Mouse (Mus musculus) mouse trophoblast stem cell (cell line): Measurements from ENCODE around the gene Prox2.

Source experiments
- in situ Hi-C, 2 experiments: fragments of 300-500 bp; cut with MseI, MboI; formaldehyde crosslinking; loops; 2 replicates in 1 of 2; 3 replicates in 1 of 2; pipeline ENCODE4 v1.15.1; 2025

The Prox2 gene

DNA sequence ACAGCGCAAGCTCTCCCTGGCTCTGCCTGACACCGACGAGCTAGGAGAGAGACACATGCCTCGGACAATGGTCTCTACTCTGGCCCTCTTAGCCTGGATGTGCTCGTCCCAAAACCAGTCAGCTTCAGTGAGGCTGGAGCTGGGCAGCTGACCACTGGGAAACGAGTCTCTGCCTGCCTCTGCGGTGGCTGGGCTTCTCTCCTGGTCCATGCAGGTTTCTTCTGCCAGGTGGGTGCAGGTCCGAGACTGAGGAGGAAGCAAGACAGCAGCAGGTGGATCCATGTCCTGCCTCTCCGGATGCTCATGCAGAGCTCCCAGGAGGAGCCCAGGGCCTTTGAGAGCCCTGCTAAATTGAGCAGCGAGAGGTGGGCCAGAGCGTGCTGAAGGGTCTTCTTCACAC is 15.4 kb downstream of the Prox2 start:
- in situ Hi-C loops: no loop called here

DNA sequence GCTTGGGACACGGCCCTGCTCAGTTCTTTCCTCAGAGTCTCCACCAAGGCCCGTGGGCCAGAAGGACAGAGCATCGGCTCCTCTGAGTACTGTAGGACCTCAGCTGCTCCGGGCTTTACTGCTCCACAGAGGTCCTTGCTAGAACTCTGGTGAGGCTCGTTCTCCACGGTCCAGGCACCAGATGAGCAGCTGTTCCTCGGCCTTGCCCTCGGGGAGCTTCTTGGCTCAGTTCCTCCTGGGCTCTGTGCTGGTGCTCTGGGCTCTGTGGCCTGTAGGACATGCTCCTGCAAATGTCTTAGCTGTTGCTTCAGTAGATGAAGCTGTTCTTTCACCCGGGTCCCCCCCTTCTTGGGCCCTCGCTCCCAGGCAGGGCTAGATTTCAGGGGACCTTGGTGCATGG is 15.9 kb downstream of the Prox2 start:
- in situ Hi-C loops: no loop called here

DNA sequence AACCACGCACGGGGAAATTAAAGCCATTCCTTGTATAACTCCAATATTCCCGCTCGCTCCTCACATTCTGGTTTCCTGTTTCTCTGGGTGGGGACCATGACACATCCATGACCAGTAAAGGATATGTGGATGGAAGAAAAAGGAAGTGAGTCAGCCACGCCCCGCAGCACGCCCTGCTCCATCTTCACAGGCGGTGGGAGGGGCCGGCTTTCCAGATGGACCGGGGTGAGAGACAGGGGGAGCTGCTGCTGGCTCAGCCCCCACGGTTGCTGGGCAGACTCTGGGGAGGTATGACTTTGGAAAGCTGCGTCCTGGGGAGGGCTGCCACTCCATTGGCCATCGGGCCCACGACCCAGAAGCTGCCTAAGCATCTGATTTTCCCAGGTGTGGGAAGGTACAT is 16.5 kb downstream of the Prox2 start:
- in situ Hi-C loops: no loop called here

DNA sequence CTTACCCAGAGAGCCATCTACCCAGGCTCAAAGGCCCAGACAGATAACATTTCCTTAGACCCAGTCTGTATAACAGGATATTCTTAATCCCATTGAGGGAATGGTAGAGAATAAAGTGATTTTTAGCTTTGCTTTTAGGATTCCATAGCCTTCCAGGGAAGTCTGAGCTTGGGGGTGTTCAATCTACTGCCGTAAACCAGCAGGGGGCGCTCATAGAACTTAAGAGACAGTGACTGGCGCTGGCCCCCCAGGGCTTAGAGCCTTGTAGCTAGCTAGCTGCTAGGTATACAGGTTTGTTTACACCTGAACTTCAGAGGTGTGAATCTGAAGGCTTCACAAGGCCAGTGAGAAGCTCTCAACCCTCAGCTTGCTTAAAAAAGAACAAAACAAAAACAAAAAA is 18.3 kb downstream of the Prox2 start:
- in situ Hi-C loops: no loop called here

DNA sequence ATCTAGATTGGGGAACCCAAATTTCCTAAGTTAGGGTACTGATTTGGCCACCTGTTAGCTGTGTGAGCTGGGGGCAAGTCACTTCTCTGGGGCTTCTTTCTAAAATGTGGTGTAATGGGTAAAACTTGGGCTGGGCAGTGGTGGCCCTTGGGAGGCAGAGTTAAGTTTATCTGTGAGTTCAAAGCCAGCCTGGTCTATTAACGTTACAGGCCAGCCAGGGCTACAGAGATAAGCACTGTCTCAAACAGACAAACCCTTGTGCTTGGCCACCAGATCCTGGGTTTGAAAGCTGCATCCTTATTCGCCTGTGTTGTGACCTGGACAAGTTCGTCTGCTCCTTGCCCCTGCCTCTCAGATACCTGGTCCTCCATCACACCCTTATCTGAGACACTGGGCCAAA is 19.4 kb downstream of the Prox2 start:
- in situ Hi-C loops: no loop called here

DNA sequence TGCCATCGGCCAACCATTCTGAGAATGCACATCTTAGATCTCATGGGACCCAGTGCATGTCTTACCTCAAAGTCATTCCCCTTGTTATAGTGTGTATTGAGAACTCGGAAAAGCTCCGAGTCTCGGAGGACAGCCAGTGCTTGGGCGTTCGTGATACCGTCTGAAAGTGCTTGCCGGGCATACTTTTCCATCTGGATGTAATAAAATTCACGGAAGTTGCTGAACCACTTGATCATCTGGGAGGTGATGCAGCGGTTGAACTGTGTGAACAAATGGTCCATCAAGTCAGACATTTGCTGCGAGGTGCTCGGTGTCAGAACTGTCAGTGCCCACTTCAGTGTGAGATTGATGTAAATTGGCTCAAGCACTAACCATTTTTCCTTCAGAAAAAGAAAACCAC is 22.7 kb downstream of the Prox2 start:
- in situ Hi-C loops: no loop called here

DNA sequence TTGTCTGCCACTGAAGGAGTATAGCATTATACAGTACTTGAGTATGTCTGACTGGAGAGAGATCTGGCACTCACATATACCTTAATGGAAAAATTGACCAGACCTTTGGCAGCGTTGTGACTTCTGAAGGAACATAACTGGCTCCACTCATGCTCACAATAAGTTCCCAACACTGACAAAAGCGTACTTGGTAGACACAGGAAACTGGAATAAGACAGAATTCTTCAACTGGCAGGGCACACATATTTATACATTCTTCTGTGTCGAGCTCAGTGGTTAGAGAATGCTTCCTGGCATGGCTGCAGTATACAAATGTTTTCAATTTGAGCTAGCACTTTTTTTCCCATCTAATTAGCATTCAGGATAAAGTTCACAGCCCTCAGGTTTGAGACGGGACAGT is 25.6 kb downstream of the Prox2 start:
- in situ Hi-C loops: no loop called here

DNA sequence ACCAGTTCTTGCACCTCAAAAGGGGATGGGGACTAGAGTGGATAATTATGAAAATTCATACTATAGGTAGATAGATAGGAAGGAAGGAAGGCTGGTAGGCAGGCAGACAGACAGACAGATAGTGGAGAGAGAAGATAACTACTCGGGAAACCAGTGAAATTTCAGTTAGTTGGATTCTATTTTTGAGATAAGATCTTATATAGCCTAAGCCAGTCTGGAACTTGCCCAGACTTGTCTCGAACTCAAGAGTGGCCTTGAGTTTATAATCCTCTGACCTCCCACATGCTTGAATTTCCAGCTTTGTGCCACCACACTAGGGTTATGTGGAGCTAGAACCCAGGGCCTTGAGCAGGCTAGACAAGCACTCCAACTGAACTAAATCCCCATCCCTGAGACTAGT is 26.3 kb downstream of the Prox2 start:
- in situ Hi-C loops: no loop called here

DNA sequence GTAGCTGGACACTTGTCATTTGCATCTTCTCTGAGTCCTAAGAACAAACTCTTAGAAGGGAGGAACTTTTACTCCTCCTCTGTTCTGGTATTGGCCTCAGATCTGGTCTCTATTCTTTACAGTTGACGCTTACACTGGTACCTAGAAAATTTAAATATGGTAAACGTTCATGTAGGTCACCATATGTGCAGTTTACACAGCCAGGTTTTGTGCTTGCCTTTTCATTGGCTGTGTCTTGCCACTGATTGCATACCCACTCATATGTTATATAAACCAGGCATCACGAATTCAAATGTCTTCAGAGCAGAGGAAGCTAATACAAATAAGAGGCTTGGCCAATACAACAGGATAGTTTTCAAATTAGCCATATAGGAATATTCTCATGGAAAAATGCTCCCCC is 33.5 kb downstream of the Prox2 start:
- in situ Hi-C loops: no loop called here

DNA sequence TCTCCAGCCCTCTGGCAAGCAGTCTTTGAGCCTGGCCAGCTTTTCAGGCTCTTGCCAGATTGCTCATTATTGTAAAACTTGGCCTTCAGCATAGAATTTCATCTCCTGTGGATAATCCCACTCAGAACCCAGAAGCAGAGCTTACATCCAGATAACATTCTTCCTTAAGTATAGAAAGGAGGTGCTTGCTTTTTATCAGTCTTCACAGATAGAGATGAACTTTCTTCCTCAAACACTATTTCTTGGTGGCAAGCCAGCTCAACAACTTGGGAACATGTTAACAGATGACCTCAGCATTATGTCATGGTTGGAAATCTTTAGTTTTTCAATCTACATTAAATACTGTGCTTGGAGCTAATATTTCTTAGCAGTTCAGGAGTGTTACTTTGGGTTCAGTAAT is 39.5 kb downstream of the Prox2 start:
- in situ Hi-C loops: no loop called here

DNA sequence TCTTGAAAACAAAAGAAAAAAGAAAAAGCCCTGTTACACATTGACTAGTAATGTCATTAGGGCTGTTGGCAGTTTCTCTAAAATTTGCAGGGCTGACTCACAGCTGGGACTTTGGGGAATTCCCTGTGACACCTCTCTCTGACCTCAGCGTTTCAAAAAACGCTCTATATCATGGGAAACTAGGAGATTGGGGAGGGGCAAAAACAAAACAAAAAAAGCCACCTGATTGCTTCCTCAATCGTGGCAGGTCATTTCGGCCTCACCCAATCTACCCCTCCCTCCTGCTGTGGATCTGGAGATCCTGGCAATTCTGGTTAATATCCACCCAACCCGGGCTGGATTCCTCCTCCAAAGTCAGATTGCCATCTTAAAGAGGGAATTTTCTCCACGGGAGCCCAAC is 59.3 kb downstream of the Prox2 start:
- in situ Hi-C loops: no loop called here
